Mouse (Mus musculus): Measurements from ENCODE around the gene Pax1. TPM values are rescaled to one million over a fixed set of nuclear protein-coding genes. Genes with fewer than 3 reads are reported as not detected.

Gene Pax1
- polyA plus RNA-seq, 1 experiment from 2014 or later, result 0.04 TPM

DNA sequence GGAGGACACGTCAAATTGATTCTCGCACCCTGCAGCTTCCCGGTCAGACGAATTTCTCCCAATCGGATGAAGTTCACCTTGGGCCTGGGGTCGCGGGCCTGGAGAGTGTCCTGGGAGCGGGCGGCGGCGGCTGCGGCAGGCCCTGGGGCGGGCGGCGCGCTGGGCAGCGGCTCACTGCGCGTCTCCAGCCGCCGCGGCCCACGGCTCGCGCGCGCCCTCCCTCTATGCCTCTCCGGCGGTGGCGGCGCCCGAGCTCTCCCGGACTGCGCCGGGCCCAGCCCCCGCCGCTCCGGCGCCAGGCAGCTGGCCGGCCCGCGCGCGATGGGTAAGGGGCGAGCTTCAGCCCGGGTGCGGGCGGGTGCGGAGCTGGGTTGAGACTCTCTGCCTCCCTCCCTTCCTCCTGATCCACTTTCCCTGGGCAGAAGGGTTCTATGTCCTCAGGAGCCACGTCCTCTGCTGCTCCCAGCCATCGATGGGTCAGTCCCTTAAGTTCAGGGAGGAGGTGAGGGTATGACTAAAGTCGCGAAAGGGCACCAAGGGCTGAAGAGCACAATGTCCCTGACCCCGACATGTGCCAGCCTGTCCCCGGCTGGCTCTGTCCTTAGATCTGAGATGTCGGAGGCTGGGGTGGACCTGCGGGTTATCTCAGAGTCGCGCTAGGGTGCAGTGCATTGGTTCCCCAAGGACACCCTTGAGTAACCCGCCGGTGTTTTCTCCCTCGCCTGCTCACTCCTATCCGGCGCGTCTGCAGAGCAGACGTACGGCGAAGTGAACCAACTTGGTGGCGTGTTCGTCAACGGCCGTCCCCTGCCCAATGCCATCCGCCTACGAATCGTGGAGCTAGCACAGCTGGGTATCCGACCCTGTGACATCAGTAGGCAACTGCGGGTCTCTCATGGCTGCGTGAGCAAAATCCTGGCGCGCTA lies 3.5 kb downstream of the Pax1 start:
- no peaks in the 10 kb centered on the region for H3K9me3 ChIP-seq (ENCODE audit: low read length)
- no peak for DNase-seq
- H3K4me3 ChIP-seq (ENCODE audit: low read depth, low read length), result no peak overlapping the region
- peaks cover 86% of the 10 kb centered on the region for H3K27me3 ChIP-seq (ENCODE audit: insufficient read depth, low read length)
- H3K36me3 ChIP-seq (replicated peaks; ENCODE audit: insufficient read depth, low read length), result no peaks in the 10 kb centered on the region
- no peak overlapping the region for H3K4me2 ChIP-seq (ENCODE audit: low read depth, low read length)
- TF ChIP-seq CTCF (IDR thresholded peaks at IDR 0.05; ENCODE audit: low read depth), result no peak
- no peak for TF ChIP-seq EP300 (IDR thresholded peaks at IDR 0.05; ENCODE audit: low read depth)
- H3K4me1 ChIP-seq (ENCODE audit: insufficient read depth), result no peaks in the 10 kb centered on the region
- H3K9ac ChIP-seq (replicated peaks), result no peak overlapping the region
- 2% methylated on average over 53 of the region's 80 CpGs for WGBS (ENCODE audit: insufficient replicate concordance)
- no peak overlapping the region for H3K27ac ChIP-seq (ENCODE audit: low read depth)
- ATAC-seq, result no peak

DNA sequence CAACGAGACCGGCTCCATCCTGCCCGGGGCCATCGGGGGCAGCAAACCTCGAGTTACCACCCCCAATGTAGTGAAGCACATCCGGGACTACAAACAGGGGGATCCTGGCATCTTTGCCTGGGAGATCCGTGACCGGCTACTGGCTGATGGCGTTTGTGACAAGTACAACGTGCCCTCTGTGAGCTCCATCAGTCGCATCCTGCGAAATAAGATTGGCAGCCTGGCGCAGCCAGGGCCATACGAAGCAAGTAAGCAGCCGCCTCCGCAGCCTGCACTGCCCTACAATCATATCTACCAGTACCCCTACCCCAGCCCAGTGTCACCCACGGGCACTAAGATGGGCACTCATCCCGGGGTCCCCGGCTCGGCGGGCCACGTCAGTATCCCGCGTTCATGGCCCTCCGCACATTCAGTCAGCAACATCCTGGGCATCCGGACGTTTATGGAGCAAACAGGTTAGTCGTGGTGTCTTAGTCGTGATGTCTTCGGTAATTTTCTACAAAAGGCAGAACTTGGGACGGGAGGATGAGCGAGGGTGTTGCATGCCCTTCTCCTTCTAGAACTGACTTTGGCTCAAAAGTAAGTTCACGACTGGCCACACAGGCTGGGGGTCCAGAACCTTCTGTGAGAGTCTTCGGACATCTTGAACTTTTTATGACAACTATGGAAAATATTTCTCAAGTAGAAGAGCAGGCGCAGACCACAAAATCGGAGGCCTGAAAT lies 4.3 kb downstream of the Pax1 start:
- Histone ChIP-seq H3K27me3 (ENCODE audit: insufficient read depth, low read length) (peaks cover 89% of the 10 kb centered on the region), H3K4me3 (ENCODE audit: low read depth, low read length) (no peak overlapping the region)
- 3% methylated on average over 36 of the region's 36 CpGs for WGBS (ENCODE audit: insufficient replicate concordance)

DNA sequence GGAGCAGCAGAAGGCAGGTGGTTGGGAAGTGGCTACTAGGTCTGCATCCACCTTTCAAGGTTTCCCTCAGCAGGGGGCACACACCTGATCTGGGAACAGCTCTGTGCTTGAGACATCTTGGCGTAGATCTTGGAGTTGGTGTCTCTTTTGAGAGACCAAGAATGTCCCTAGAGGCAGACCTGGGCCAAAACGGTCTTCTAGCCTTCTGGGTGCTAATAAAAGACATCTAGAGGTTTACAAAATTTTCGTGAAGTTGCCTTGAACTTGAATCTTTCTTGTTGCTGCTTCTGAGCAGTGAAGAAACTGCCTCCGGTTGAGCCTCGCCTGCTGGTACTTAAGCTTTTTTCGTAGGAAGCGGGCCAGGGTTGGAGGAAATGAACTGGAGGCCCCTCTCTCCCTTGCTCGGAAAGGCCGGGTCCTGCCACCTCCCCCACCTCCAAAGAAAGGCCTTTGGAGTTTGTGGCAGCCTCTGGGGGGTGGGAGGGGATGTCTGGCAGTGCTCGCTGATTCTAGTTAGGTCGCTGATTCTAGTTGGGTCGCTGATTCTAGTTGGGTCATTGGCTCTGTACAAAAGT lies 5.6 kb downstream of the Pax1 start:
- 4% methylated on average over 12 of the region's 12 CpGs for WGBS (ENCODE audit: insufficient replicate concordance)
- TF ChIP-seq EP300 (IDR thresholded peaks at IDR 0.05; ENCODE audit: low read depth) (no peak), CTCF (IDR thresholded peaks at IDR 0.05; ENCODE audit: low read depth) (no peak)
- H3K4me3 ChIP-seq (ENCODE audit: low read depth, low read length), result no peak overlapping the region
- no peak overlapping the region for H3K9ac ChIP-seq (replicated peaks)
- H3K4me1 ChIP-seq (ENCODE audit: insufficient read depth), result no peaks in the 10 kb centered on the region
- H3K27ac ChIP-seq (ENCODE audit: low read depth), result no peak overlapping the region
- peaks cover 87% of the 10 kb centered on the region for H3K27me3 ChIP-seq (ENCODE audit: insufficient read depth, low read length)
- no peaks in the 10 kb centered on the region for H3K36me3 ChIP-seq (replicated peaks; ENCODE audit: insufficient read depth, low read length)
- DNase-seq, result no peak
- ATAC-seq, result no peak
- no peaks in the 10 kb centered on the region for H3K9me3 ChIP-seq (ENCODE audit: low read length)
- H3K4me2 ChIP-seq (ENCODE audit: low read depth, low read length), result no peak overlapping the region

More for the DNA sequence above, 4.3 kb downstream of the Pax1 start:
- DNase-seq (no peak), ATAC-seq (no peak)
- no peaks in the 10 kb centered on the region for H3K4me1 ChIP-seq (ENCODE audit: insufficient read depth)
- H3K4me2 ChIP-seq (ENCODE audit: low read depth, low read length), result no peak overlapping the region
- no peak overlapping the region for H3K9ac ChIP-seq (replicated peaks)
- H3K27ac ChIP-seq (ENCODE audit: low read depth), result no peak overlapping the region
- TF ChIP-seq EP300 (IDR thresholded peaks at IDR 0.05; ENCODE audit: low read depth) (no peak), CTCF (IDR thresholded peaks at IDR 0.05; ENCODE audit: low read depth) (no peak)
- H3K36me3 ChIP-seq (replicated peaks; ENCODE audit: insufficient read depth, low read length), result no peaks in the 10 kb centered on the region
- H3K9me3 ChIP-seq (ENCODE audit: low read length), result no peaks in the 10 kb centered on the region

DNA sequence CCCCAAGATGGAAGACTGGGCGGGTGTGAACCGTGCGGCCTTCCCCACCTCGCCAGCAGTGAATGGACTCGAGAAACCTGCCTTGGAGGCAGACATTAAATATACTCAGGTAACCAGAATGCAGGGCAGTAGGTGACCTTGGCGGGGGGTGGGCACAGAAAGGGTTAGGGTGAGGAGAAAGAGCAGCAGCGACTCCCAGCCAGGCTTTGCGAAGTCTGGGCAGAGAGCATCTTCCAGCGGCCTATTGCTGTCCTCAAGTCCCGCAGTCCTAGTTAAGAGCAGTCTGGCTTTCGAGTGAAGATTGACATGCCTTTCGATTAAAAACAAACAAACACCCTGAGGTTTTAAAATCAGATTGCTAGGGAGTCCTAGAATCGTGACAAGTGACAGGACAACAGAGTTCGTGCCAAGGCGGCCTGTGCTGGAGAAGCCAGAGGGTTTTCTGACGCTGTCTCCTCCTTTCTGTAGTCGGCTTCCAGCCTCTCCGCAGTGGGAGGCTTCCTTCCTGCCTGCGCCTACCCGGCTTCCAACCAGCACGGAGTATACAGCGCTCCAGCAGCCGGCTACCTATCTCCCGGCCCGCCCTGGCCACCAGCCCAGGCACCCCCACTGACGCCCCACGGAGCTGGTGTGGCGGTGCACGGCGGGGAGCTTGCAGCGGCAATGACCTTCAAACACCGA lies 6.3 kb downstream of the Pax1 start:
- TF ChIP-seq CTCF (IDR thresholded peaks at IDR 0.05; ENCODE audit: low read depth) (no peak), EP300 (IDR thresholded peaks at IDR 0.05; ENCODE audit: low read depth) (no peak)
- Histone ChIP-seq H3K4me3 (ENCODE audit: low read depth, low read length) (no peak overlapping the region), H3K4me1 (ENCODE audit: insufficient read depth) (no peaks in the 10 kb centered on the region), H3K36me3 (replicated peaks; ENCODE audit: insufficient read depth, low read length) (no peaks in the 10 kb centered on the region), H3K9me3 (ENCODE audit: low read length) (no peaks in the 10 kb centered on the region), H3K4me2 (ENCODE audit: low read depth, low read length) (no peak overlapping the region), H3K9ac (replicated peaks) (no peak overlapping the region), H3K27ac (ENCODE audit: low read depth) (no peak overlapping the region), H3K27me3 (ENCODE audit: insufficient read depth, low read length) (peaks cover 87% of the 10 kb centered on the region)
- ATAC-seq (no peak), DNase-seq (no peak)
- WGBS (ENCODE audit: insufficient replicate concordance), result 3% methylated on average over 32 of the region's 32 CpGs

DNA sequence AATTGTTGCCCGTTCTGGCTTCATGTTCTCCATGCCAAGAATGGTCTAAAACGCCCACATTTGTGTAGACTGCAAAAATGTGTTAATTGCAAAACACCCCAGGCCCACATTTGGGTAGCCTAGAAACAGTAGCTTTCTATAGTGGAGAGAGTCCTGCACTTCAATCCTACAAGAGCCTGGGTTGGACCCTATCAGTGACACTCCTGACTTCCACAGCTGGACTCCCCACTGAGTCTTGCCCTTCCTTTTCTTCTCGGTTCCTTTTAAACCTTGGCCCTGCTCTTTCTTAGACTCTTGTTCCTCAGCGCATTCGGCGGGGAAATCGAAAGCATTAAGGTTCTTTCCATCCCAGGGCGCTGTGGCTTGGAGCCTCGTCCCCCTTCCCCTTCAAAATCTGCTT lies 7.8 kb downstream of the Pax1 start:
- WGBS (ENCODE audit: insufficient replicate concordance), result 3% methylated on average over 9 of the region's 9 CpGs

More for the DNA sequence above, 7.8 kb downstream of the Pax1 start:
- H3K36me3 ChIP-seq (replicated peaks; ENCODE audit: insufficient read depth, low read length), result no peaks in the 10 kb centered on the region
- peaks cover 87% of the 10 kb centered on the region for H3K27me3 ChIP-seq (ENCODE audit: insufficient read depth, low read length)
- no peaks in the 10 kb centered on the region for H3K9me3 ChIP-seq (ENCODE audit: low read length)
- no peaks in the 10 kb centered on the region for H3K4me1 ChIP-seq (ENCODE audit: insufficient read depth)
- ATAC-seq (no peak), DNase-seq (no peak)
- no peak overlapping the region for H3K4me2 ChIP-seq (ENCODE audit: low read depth, low read length)
- no peak for TF ChIP-seq CTCF (IDR thresholded peaks at IDR 0.05; ENCODE audit: low read depth)
- TF ChIP-seq EP300 (IDR thresholded peaks at IDR 0.05; ENCODE audit: low read depth), result no peak
- H3K9ac ChIP-seq (replicated peaks), result no peak overlapping the region
- H3K4me3 ChIP-seq (ENCODE audit: low read depth, low read length), result no peak overlapping the region
- no peak overlapping the region for H3K27ac ChIP-seq (ENCODE audit: low read depth)

Data from liver, postnatal 0 days (tissue).